Mouse (Mus musculus) forebrain, embryonic 16.5 days (tissue): Measurements from ENCODE around the gene Btbd9. TPM values are rescaled to one million over a fixed set of nuclear protein-coding genes. Genes with fewer than 3 reads are reported as not detected.
A peak's percentile ranks its signal among the peaks of the same experiment; 100 is the strongest.
"Not testable (repeated sequence)": the region's sequence is repeated elsewhere in the genome, so short reads cannot be mapped to it uniquely, and the experiment has no call there.

Experiments
- ATAC-seq: fragments of 200-750 bp; cut with Nextera tagmentation; 2 replicates; pipeline ENCODE4 v1.8.0; 2017; ENCODE audit warnings: mild to moderate bottlenecking, moderate library complexity
- H3K27ac ChIP-seq: fragments of 300-500 bp; sonication (generic); 2 replicates; pipeline ENCODE4 v1.5.1; 2014; ENCODE audit warnings: low read length, control low read depth
- H3K27me3 ChIP-seq: fragments of 300-500 bp; sonication (generic); replicated peaks from 2 replicates; pipeline ENCODE4 v1.6.1; 2014; ENCODE audit warnings: low read length; ENCODE audit not compliant: control insufficient read depth, insufficient read depth
- H3K36me3 ChIP-seq: fragments of 300-500 bp; sonication (generic); 2 replicates; pipeline ENCODE4 v1.6.1; 2014; ENCODE audit not compliant: control insufficient read depth, insufficient read depth
- H3K4me1 ChIP-seq: fragments of 300-500 bp; sonication (generic); replicated peaks from 2 replicates; pipeline ENCODE4 v1.6.1; 2014; ENCODE audit warnings: low read length; ENCODE audit not compliant: control insufficient read depth, insufficient read depth
- H3K4me2 ChIP-seq: fragments of 300-500 bp; sonication (generic); 2 replicates; pipeline ENCODE4 v1.6.1; 2014; ENCODE audit warnings: mild to moderate bottlenecking, low read length, control low read depth
- H3K4me3 ChIP-seq: fragments of 300-500 bp; sonication (generic); replicated peaks from 2 replicates; pipeline ENCODE4 v1.5.1; 2014; ENCODE audit warnings: mild to moderate bottlenecking, low read length, control low read depth
- H3K9ac ChIP-seq: fragments of 300-500 bp; sonication (generic); replicated peaks from 2 replicates; pipeline ENCODE4 v1.6.1; 2014; ENCODE audit warnings: low read depth, low read length, control low read depth
- H3K9me3 ChIP-seq: fragments of 300-500 bp; sonication (generic); 2 replicates; pipeline ENCODE4 v1.6.1; 2016; ENCODE audit warnings: low read length; ENCODE audit not compliant: control insufficient read depth
- WGBS: fragments of 180-500 bp; shearing (Covaris S2); extraction: QIAGEN DNeasy Blood & Tissue Kit; methylation state at CpG from one replicate; pipeline ENCODE4 v1.1.7; 2014; 5-methylcytosine and 5-hydroxymethylcytosine counted together
- polyA plus RNA-seq: library from polyadenylated mRNA; unstranded; fragments of >200 nt; fragmentation: Nextera tagmentation; extraction: Ambion mirVana; gene quantifications from 2 replicates; pipeline ENCODE4 v1.2.1, GENCODE M21; 2015

Btbd9 gene
- polyA plus RNA-seq, 1 experiment from 2014 or later = 141 TPM

DNA sequence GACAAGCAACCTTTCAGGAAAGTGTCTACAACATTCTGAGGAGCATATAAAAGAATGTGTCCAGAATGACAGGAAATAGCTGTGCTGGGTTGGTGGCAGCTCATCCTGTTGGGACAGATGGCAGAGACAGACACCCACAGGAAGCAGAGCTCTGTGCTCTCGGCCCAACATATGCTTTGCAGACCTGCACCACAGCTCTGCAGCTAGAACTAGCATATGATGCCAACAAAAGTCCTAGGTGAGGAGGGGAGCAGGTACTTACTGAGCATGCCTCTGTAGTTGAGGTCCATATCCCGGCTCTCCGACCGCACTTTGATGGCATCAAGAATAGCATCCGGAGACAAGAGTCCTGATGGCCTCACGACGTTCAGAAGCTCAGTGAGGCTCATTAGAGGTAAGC lies 51.8 kb downstream of the Btbd9 start:
- Histone ChIP-seq H3K36me3 (peaks cover 3% of the 10 kb centered on the region; the same call in 1 of the 2 replicates), H3K9me3 (no peaks in the 10 kb centered on the region), H3K4me3 (no peak overlapping the region), H3K9ac (no peak overlapping the region), H3K27me3 (no peaks in the 10 kb centered on the region), H3K27ac (0 out of 2 replicates have a peak overlapping the region, but pooled peaks have one; percentile 7), H3K4me1 (peaks cover 4% of the 10 kb centered on the region), H3K4me2 (no peak overlapping the region)
- WGBS = 78% methylated on average over 7 of the region's 7 CpGs
- no peak for ATAC-seq

DNA sequence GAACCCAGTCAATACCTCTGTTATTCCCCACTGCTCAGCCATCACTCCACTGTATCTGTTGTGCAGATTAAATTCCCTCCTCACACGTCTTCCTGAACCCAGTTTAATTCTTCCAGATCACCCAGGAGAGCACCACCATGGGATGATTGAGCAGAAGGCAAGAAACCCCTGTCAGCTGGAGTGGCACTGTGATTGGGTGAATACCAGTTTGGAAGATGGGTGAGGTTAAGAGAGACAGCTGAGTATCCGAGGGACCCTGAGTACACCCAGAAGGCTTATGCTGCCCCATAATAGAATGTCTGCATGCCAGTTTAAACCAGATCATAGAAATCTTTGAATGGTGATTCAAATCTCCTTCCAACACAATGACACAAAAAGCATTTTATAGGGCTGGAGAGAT lies 52.5 kb downstream of the Btbd9 start:
- peaks cover 4% of the 10 kb centered on the region for H3K4me1 ChIP-seq
- ATAC-seq = no peak
- H3K9me3 ChIP-seq = no peaks in the 10 kb centered on the region
- no peak overlapping the region for H3K27ac ChIP-seq
- WGBS = 85% methylated on average over 2 of the region's 2 CpGs
- no peak overlapping the region for H3K4me2 ChIP-seq
- peaks cover 3% of the 10 kb centered on the region; the same call in 1 of the 2 replicates for H3K36me3 ChIP-seq
- no peak overlapping the region for H3K9ac ChIP-seq
- H3K4me3 ChIP-seq = no peak overlapping the region
- no peaks in the 10 kb centered on the region for H3K27me3 ChIP-seq

DNA sequence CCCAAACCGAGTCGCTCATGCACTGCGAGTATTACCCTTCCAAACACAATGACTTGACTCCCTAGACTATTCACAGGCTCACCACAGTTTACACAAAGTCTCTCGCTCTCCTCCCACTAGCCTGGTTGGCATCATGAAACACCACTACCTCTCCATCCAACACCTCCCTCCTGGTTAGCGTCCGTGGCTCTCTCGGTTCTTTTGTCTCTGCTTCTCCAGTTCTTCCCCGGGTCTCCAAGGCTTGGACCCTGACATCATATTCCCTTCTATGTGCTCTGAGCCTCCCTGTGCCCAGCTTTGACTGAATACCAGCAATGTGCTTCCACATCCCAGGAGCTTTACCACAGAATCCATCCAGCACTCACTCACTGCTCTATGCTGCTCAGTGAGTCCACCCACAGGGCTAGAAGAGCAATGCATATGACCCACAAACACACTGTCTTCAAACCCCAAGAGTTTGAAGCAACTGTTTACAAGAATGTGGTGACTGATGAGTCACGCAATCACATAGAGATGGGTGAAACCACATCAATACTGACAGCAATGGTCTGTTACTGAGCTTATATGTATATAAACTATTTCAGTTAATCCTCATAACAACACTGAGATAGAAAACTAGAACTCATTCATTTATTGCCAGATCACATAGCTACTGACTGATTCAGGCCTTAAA lies 53.7 kb downstream of the Btbd9 start:
- no peak overlapping the region for H3K9ac ChIP-seq
- no peak for ATAC-seq
- no peak overlapping the region for H3K27ac ChIP-seq
- no peaks in the 10 kb centered on the region for H3K27me3 ChIP-seq
- peaks cover 3% of the 10 kb centered on the region; the same call in 1 of the 2 replicates for H3K36me3 ChIP-seq
- 95% methylated on average over 9 of the region's 9 CpGs for WGBS
- H3K4me3 ChIP-seq = no peak overlapping the region
- no peaks in the 10 kb centered on the region for H3K9me3 ChIP-seq
- no peak overlapping the region for H3K4me2 ChIP-seq
- peaks cover 4% of the 10 kb centered on the region for H3K4me1 ChIP-seq

DNA sequence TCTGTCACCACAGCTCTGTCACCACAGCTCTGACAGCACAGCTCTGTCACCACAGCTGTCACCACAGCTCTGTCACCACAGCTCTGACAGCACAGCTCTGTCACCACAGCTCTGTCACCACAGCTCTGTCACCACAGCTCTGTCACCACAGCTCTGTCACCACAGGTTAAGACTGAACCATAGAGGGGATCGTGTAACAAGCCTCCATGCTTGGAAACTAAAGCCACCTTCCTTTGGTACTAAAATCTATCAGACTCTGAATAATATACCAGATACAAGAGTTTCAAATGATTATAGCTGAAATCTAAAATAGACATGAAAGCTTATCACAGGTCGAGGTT lies 57.1 kb downstream of the Btbd9 start:
- 79% methylated on average over 2 of the region's 2 CpGs for WGBS
- not testable (repeated sequence) for H3K36me3 ChIP-seq, H3K9ac ChIP-seq, H3K4me1 ChIP-seq, H3K27ac ChIP-seq, H3K4me3 ChIP-seq, H3K4me2 ChIP-seq, H3K9me3 ChIP-seq, ATAC-seq, H3K27me3 ChIP-seq

DNA sequence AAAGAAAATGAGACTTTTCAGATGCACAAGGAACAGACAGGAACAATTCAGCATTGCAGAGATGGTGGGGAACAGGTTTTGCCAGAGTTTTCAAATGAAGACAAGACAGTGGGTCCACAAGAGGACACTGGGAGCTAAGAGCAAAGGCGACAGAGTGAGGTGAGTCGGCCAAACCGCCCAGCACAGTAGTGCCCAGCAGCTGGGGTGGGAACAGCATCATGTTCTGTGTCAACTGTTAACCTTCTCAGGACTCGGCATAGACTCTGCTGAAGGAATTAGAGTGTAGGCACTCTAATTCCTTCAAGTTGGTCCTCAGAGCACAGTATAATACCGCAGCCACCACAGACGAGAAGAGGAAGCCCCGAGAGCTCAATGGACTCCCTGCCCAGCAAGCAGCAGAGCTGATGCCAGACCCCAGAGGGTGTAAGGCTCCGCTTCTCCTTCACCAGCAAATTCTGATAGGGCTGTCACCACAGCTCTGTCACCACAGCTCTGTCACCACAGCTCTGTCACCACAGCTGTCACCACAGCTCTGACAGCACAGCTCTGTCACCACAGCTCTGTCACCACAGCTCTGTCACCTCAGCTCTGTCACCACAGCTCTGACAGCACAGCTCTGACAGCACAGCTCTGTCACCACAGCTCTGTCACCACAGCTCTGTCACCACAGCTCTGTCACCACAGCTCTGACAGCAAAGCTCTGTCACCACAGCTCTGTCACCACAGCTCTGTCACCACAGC lies 57.7 kb downstream of the Btbd9 start:
- Histone ChIP-seq H3K9me3 (no peaks in the 10 kb centered on the region), H3K4me3 (no peak overlapping the region), H3K9ac (no peak overlapping the region), H3K27me3 (no peaks in the 10 kb centered on the region), H3K4me2 (no peak overlapping the region), H3K36me3 (peaks cover 3% of the 10 kb centered on the region; the same call in 1 of the 2 replicates), H3K27ac (no peak overlapping the region), H3K4me1 (no peaks in the 10 kb centered on the region)
- ATAC-seq = no peak
- 76% methylated on average over 8 of the region's 8 CpGs for WGBS

DNA sequence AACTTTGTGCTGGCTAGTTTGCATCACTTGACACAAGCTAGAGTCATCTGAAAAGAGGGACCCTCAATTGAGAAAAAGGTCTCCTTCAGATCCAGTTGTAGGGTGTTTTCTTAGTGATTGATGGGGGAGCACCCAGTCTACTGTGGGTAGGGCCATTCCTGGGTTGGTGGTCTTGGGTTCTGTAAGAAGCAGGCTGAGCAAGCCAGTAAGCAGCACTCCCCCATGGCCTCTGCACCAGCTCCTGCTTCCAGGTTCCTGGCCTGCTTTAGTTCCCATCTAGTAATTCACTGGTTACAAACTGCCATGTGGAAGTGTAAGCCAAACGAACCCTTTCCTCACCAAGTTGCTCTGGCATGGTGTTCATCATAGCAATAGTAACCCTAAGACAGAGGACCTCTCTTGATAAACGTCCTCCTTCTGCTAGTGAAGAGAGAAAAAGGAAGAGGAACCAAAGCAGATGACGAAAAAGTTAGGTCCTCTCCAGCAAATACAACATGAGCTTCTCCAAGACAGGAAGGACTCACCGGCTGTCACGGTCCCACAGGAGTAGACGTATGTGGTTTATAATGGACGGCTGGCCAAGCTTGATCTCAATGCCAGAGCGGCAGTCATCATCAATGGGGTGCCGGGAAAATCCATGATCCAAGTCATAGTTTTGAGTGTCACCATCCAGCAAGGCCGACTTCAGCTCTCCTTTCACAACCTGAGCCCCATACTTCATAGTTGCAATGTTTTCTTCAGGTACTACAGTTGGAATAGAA lies 59.5 kb downstream of the Btbd9 start:
- H3K9me3 ChIP-seq = no peaks in the 10 kb centered on the region
- no peak overlapping the region for H3K9ac ChIP-seq
- H3K27me3 ChIP-seq = no peaks in the 10 kb centered on the region
- WGBS = 94% methylated on average over 10 of the region's 10 CpGs
- H3K4me3 ChIP-seq = no peak overlapping the region
- no peak for ATAC-seq
- H3K36me3 ChIP-seq = peaks cover 3% of the 10 kb centered on the region; the same call in 1 of the 2 replicates
- H3K4me2 ChIP-seq = no peak overlapping the region
- H3K4me1 ChIP-seq = no peaks in the 10 kb centered on the region
- no peak overlapping the region for H3K27ac ChIP-seq

DNA sequence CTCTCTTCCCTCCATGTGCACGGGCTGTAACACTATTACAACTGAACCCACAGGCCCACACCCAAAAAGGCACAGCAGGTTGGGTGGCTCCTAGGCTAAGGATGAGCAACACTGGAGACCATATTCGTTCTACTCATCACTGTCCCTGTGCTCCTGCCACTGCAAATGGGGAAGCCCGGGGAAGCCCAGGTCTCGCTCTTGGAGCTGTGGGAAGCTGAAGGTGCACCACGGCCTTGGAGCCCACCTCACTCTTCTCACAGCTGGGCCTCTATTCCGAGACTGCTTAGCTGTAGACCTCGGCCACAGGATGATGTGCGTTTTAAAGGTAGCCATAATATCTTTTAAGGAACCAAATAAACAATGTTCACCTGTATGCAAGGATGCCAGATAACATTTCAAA lies 60.9 kb downstream of the Btbd9 start:
- H3K4me2 ChIP-seq = no peak overlapping the region
- WGBS = 96% methylated on average over 8 of the region's 8 CpGs
- H3K9me3 ChIP-seq = no peaks in the 10 kb centered on the region
- no peak for ATAC-seq
- H3K4me3 ChIP-seq = no peak overlapping the region
- no peaks in the 10 kb centered on the region for H3K27me3 ChIP-seq
- no peaks in the 10 kb centered on the region for H3K4me1 ChIP-seq
- peaks cover 3% of the 10 kb centered on the region; the same call in 1 of the 2 replicates for H3K36me3 ChIP-seq
- H3K9ac ChIP-seq = no peak overlapping the region
- H3K27ac ChIP-seq = no peak overlapping the region

DNA sequence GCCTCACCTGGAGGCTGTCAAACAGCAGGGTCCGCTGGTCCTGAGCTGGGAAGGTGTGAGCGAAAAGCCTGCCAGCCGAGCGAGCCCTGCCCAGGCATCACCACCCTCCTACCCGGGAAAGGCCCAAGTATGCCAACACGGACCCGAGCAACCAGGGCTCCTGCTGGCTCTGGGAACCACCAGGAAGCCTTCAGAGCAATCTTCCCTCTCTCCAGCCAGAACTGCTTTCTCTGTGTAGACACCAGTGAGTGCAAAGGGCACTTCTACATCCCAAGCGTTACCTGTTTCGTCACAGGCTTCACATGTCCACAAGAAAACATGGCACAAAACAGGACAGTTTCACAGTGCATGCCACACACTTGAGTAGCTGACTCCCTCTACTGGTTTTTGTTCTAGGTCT lies 63.3 kb downstream of the Btbd9 start:
- no peak overlapping the region for H3K27ac ChIP-seq
- no peak overlapping the region for H3K4me3 ChIP-seq
- H3K36me3 ChIP-seq = peaks cover 3% of the 10 kb centered on the region; the same call in 1 of the 2 replicates
- H3K4me2 ChIP-seq = no peak overlapping the region
- 94% methylated on average over 9 of the region's 9 CpGs for WGBS
- H3K9me3 ChIP-seq = no peaks in the 10 kb centered on the region
- no peaks in the 10 kb centered on the region for H3K27me3 ChIP-seq
- no peak overlapping the region for H3K9ac ChIP-seq
- H3K4me1 ChIP-seq = peaks cover 12% of the 10 kb centered on the region
- no peak for ATAC-seq

DNA sequence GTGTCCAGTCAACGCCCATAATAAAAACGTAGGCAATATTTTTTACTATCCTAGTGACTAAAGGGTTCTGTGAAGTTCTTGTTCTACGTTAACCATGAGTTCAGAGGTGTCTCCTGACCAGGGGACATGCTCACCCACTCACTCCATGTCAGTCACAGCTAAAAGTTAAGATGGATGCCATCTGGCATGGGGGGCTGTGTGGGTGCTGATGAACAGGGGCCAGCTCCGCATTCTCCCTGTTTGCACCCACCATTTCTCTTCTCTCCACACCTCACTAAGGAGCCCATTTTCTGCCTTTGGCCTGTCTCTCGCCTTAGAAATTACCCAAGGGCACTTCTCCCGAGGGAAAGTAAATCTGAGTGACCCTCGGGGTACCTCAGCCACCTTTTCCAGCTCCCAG lies 63.8 kb downstream of the Btbd9 start:
- no peak for ATAC-seq
- Histone ChIP-seq H3K27me3 (no peaks in the 10 kb centered on the region), H3K4me2 (no peak overlapping the region), H3K36me3 (peaks cover 3% of the 10 kb centered on the region; the same call in 1 of the 2 replicates), H3K9ac (no peak overlapping the region), H3K4me1 (peaks cover 15% of the 10 kb centered on the region), H3K27ac (no peak overlapping the region), H3K4me3 (no peak overlapping the region), H3K9me3 (no peaks in the 10 kb centered on the region)
- 90% methylated on average over 7 of the region's 7 CpGs for WGBS
